Mouse (Mus musculus) ES-E14 (cell line): Measurements from ENCODE around the gene Bid. TPM values are rescaled to one million over a fixed set of nuclear protein-coding genes. Genes with fewer than 3 reads are reported as not detected.
A peak's percentile ranks its signal among the peaks of the same experiment; 100 is the strongest.
"Not testable (repeated sequence)": the region's sequence is repeated elsewhere in the genome, so short reads cannot be mapped to it uniquely, and the experiment has no call there.

Experiments used
- DNase-seq: peaks from one replicate; pipeline ENCODE4 v3.0.0-alpha.2; 2013; ENCODE audit warnings: low read depth, low spot score
- H3K27ac ChIP-seq: 2 replicates; pipeline ENCODE4 v1.5.1; 2012; ENCODE audit warnings: low read depth, mild to moderate bottlenecking, low read length, moderate library complexity, mixed read lengths; ENCODE audit not compliant: poor library complexity, insufficient read depth, severe bottlenecking
- H3K36me3 ChIP-seq: 2 replicates; pipeline ENCODE4 v1.6.1; 2012; ENCODE audit warnings: mild to moderate bottlenecking, low read length, moderate library complexity, mixed read lengths; ENCODE audit not compliant: control insufficient read depth, poor library complexity, insufficient read depth, severe bottlenecking
- H3K4me1 ChIP-seq, 2 experiments: fragments of 150-350 bp in 1 of 2; sonication (generic) in 1 of 2; 2 replicates each; pipeline ENCODE4 v1.6.1; 2012; ENCODE audit warnings: low read length in 2 of 2, mild to moderate bottlenecking in 1 of 2, mixed read lengths in 1 of 2; ENCODE audit not compliant: control insufficient read depth in 2 of 2, insufficient read depth in 2 of 2, poor library complexity in 1 of 2
- H3K4me3 ChIP-seq, 2 experiments: fragments of 150-350 bp in 1 of 2; sonication (generic) in 1 of 2; 2 replicates each; pipeline ENCODE4 v1.5.1; 2012; ENCODE audit warnings: low read length in 2 of 2, low read depth in 1 of 2, mild to moderate bottlenecking in 1 of 2, mixed read lengths in 1 of 2; ENCODE audit not compliant: insufficient read depth in 1 of 2, poor library complexity in 1 of 2, severe bottlenecking in 1 of 2
- H3K9ac ChIP-seq: 2 replicates; pipeline ENCODE4 v1.6.1; 2012; ENCODE audit warnings: low read depth, mild to moderate bottlenecking, low read length, mixed read lengths; ENCODE audit not compliant: poor library complexity, insufficient read depth, severe bottlenecking
- H3K9me3 ChIP-seq: fragments of 150-350 bp; sonication (generic); 2 replicates; pipeline ENCODE4 v1.6.1; 2012; ENCODE audit warnings: low read depth, mild to moderate bottlenecking, low read length; ENCODE audit not compliant: control insufficient read depth, insufficient read depth
- CHD2 ChIP-seq: IDR thresholded peaks from 2 replicates; pipeline ENCODE4 v1.6.1; 2014; ENCODE audit warnings: mild to moderate bottlenecking, low read depth, low read length, inconsistent platforms
- HCFC1 ChIP-seq: IDR thresholded peaks from 2 replicates; pipeline ENCODE4 v1.6.1; 2012; ENCODE audit warnings: low read length, inconsistent platforms, borderline replicate concordance; ENCODE audit not compliant: insufficient read depth
- MAFK ChIP-seq: IDR thresholded peaks from 2 replicates; pipeline ENCODE4 v1.6.1; 2014; ENCODE audit warnings: mild to moderate bottlenecking, low read depth, low read length, inconsistent platforms; ENCODE audit not compliant: insufficient read depth
- ZC3H11A ChIP-seq: IDR thresholded peaks from 2 replicates; pipeline ENCODE4 v1.6.1; 2012; ENCODE audit warnings: low read depth, mild to moderate bottlenecking, inconsistent platforms, low read length, borderline replicate concordance
- ZNF384 ChIP-seq: IDR thresholded peaks from 2 replicates; pipeline ENCODE4 v1.6.1; 2012; ENCODE audit warnings: low read depth, low read length, inconsistent platforms
- in situ Hi-C, 2 experiments: fragments of 600-800 bp; cut with MboI; formaldehyde crosslinking; loops; one replicate each; pipeline ENCODE4 v1.15.1; 2025; ENCODE audit warnings: low sequenced_read_pairs in 2 of 2, inconsistent platforms in 1 of 2; ENCODE audit not compliant: unreplicated experiment in 2 of 2
- total RNA-seq: library from RNA; depleted of rRNA; stranded (reverse); fragments of 300-350 nt; gene quantifications from 2 replicates; pipeline ENCODE4 v1.2.3, GENCODE M21; 2012

Bid gene
- total RNA-seq, 1 experiment: 20.0 TPM

DNA sequence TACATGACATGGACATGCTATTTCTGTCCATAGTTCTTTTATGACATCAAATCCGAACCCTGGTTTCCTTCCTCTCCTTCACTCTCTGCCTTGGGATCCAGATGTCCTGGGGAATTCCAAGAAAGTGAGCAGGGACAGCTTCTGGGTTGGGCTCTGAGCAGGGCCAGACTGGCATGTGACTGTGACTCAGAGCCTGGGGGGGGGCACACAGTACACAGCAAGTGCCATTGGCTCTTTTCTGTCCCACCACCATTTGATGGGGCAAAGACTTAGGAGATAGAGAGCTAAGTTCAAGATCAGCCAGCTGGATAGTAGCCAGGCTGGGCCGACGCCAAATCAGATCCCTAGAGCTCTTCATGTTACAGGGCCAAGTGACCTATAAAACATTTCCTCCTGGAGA is 11.1 kb upstream of the Bid start:
- H3K4me1 ChIP-seq: peaks cover 0 to 2% of the 10 kb centered on the region in 2 experiments; a peak in 1 of 4 replicates
- no peak for DNase-seq
- H3K9me3 ChIP-seq: no peaks in the 10 kb centered on the region
- no peak overlapping the region for H3K27ac ChIP-seq
- no peak overlapping the region for H3K9ac ChIP-seq
- TF ChIP-seq ZC3H11A (no peak), ZNF384 (no peak), HCFC1 (no peak), MAFK (no peak), CHD2 (no peak)
- in situ Hi-C loops: no loop called here
- H3K36me3 ChIP-seq: peaks cover 3% of the 10 kb centered on the region; the same call in 1 of the 2 replicates
- H3K4me3 ChIP-seq: no peak overlapping the region

DNA sequence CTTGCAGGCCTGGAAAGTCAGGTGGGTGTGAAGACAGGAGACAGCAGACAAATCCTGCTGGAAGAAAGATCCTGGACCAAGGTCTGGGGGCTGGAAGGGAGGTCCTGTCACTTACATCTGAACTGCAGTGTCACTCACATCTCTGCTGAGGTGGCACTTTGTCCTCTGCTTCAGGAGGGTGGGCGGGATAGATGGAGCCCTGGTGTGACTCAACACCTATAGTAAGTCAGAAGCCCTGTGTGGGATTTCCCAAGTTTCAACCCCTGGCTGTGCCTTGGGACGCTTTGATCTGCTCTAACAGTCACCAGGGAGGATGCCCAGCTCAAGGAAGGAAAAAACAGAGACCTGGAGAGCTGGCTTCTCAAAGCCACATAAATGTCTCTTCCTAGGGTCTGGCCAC is 10.2 kb upstream of the Bid start:
- no peak overlapping the region for H3K4me3 ChIP-seq
- no peak for DNase-seq
- no peak overlapping the region for H3K9ac ChIP-seq
- no peak for TF ChIP-seq ZNF384
- peak; percentile 56; the same call in 1 of the 2 replicates for TF ChIP-seq MAFK
- no peak for TF ChIP-seq HCFC1
- no peak for TF ChIP-seq ZC3H11A
- in situ Hi-C loops: no loop called here
- peaks cover 0 to 2% of the 10 kb centered on the region in 2 experiments; a peak in 1 of 4 replicates for H3K4me1 ChIP-seq
- H3K36me3 ChIP-seq: no peaks in the 10 kb centered on the region
- no peaks in the 10 kb centered on the region for H3K9me3 ChIP-seq
- no peak overlapping the region for H3K27ac ChIP-seq

DNA sequence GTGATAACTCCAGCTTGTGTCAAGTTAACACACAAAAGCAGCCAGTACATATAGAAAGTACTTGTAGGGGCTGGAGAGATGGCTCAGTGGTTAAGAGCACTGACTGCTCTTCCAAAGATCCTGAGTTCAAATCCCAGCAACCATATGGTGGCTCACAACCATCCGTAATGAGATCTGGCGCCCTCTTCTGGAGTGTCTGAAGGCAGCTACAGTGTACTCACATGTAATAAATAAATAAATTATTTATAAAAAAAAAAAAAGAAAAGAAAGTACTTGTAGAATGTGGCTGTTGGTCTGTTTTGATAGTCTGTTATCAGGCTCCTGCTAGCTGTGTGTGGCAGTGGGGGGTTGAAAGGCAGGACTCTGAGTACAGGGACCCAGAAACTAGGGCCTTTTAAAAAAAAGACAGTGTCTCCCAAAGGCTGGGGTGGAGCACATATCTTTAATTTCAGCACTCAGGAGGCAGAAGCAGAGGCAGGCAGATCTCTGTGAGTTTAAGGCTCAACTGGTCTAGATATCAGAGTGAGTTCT is 8.2 kb upstream of the Bid start:
- in situ Hi-C loops, H3K36me3 ChIP-seq, H3K4me3 ChIP-seq, H3K27ac ChIP-seq, H3K9ac ChIP-seq, DNase-seq, H3K9me3 ChIP-seq, H3K4me1 ChIP-seq: not testable (repeated sequence)
- TF ChIP-seq ZNF384: peak; percentile 32; the same call in 1 of the 2 replicates

DNA sequence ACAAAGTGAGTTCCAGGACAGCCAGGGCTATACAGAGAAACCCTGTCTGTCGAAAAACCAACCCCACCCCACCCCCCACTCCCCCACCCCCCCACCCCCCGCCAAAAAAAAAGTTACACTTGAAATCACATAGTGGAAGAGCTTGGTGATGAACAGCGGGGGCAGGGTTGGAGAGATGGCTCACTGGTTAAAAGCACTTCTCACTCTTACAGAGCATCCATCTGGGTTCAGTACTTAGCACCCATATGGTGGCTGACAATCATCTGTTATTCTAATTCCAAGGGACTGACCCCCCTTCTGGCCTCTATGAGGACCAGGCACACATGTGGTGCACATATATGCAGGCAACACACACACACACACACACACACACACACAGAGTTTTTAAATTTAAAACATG is 1.3 kb upstream of the Bid start:
- TF ChIP-seq HCFC1 (no peak), ZNF384 (no peak)
- Histone ChIP-seq H3K36me3 (no peaks in the 10 kb centered on the region; the same call in 1 of the 2 replicates), H3K9ac (no peak overlapping the region), H3K27ac (no peak overlapping the region), H3K4me1 (peaks cover 3 to 18% of the 10 kb centered on the region in 2 experiments; a peak in 3 of 4 replicates), H3K4me3 (no peak overlapping the region), H3K9me3 (no peaks in the 10 kb centered on the region)
- DNase-seq: no peak
- in situ Hi-C loops: no loop called here

DNA sequence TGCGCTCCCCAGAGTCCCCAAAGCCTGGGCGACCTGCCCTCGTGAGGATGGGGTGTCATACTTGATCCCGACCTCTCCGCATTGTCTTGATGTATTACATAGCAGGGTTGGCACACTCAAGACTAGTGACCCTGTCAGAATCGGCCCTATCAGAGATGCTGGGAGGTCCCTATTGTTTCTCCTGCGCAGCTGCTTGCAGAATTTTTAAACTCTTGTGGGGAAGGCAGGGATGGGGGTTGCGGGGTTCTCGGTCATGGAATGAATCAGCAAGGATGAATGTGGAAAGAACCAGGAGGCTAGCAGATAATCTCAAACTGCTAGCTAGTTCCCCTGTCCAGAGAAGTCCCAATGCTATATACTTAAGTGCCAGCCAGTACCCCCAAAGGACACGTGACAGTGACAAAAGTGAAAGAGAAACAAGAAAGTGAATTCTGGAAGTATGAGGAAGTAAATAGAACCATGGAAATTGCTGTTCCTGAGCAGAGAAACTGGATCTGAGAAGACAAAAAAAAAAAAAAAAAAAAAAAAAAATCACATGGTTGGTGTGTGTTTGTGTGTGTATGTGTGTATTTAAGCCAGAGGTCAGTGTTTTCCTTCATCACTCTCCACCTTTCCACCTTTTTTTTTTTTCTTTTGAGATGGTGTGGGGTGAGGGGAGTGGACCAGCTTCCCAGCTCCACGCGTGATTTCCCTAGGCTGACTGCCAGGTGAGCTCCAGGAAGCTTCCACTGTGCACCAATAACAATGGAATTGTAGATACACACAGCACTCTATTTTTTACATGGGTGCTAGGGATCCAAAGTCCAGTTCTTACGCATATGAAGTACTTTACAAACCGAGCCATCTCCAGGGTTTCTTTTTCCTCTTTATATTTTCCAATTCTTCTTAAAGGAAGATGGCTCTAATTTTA is 574 bp upstream of the Bid start:
- peak overlapping the region; percentile 87 to 99 for H3K4me3 ChIP-seq
- H3K27ac ChIP-seq, DNase-seq, in situ Hi-C loops, H3K36me3 ChIP-seq, H3K9me3 ChIP-seq: not testable (repeated sequence)
- H3K4me1 ChIP-seq: peaks cover 3 to 20% of the 10 kb centered on the region in 2 experiments; a peak in 3 of 4 replicates
- H3K9ac ChIP-seq: 0 out of 2 replicates have a peak overlapping the region, but pooled peaks have one; percentile 40
